Mouse (Mus musculus) heart, postnatal 0 days (tissue): ENCODE measurements around the gene Snx5. TPM values are rescaled to one million over a fixed set of nuclear protein-coding genes. Genes with fewer than 3 reads are reported as not detected.

ENCODE experiments used
- ATAC-seq: fragments of 200-750 bp; cut with Nextera tagmentation; 2 replicates; pipeline ENCODE4 v1.8.0; 2017; ENCODE audit warnings: low read depth, moderate number of reproducible peaks, moderate library complexity; ENCODE audit not compliant: insufficient read depth
- DNase-seq: peaks from one replicate; pipeline ENCODE4 v3.0.0-alpha.2; 2016; ENCODE audit warnings: low spot score
- H3K27ac ChIP-seq: fragments of 300-500 bp; sonication (generic); 2 replicates; pipeline ENCODE4 v1.5.1; 2014; ENCODE audit warnings: low read depth, mild to moderate bottlenecking
- H3K27me3 ChIP-seq: fragments of 300-500 bp; sonication (generic); 2 replicates; pipeline ENCODE4 v1.6.1; 2014; ENCODE audit warnings: low read length, mixed read lengths; ENCODE audit not compliant: control insufficient read depth, insufficient read depth
- H3K36me3 ChIP-seq: fragments of 300-500 bp; sonication (generic); replicated peaks from 2 replicates; pipeline ENCODE4 v1.6.1; 2014; ENCODE audit warnings: low read length, mixed read lengths; ENCODE audit not compliant: control insufficient read depth, insufficient read depth
- H3K4me1 ChIP-seq: fragments of 300-500 bp; sonication (generic); 2 replicates; pipeline ENCODE4 v1.6.1; 2014; ENCODE audit warnings: antibody characterized with exemption; ENCODE audit not compliant: control insufficient read depth, insufficient read depth
- H3K4me2 ChIP-seq: fragments of 300-500 bp; sonication (generic); 2 replicates; pipeline ENCODE4 v1.6.1; 2014; ENCODE audit warnings: low read depth, mild to moderate bottlenecking, low read length, moderate library complexity
- H3K4me3 ChIP-seq: fragments of 300-500 bp; sonication (generic); 2 replicates; pipeline ENCODE4 v1.5.1; 2014; ENCODE audit warnings: low read depth, low read length
- H3K9ac ChIP-seq: fragments of 300-500 bp; sonication (generic); replicated peaks from 2 replicates; pipeline ENCODE4 v1.6.1; 2014; ENCODE audit warnings: low read depth, low read length, mixed read lengths
- H3K9me3 ChIP-seq: fragments of 300-500 bp; sonication (generic); replicated peaks from 2 replicates; pipeline ENCODE4 v1.6.1; 2016; ENCODE audit warnings: low read length; ENCODE audit not compliant: control insufficient read depth
- CTCF ChIP-seq: IDR thresholded peaks from 2 replicates; pipeline ENCODE4 v1.5.1; 2016; ENCODE audit warnings: antibody characterized with exemption, control low read depth, low read depth
- EP300 ChIP-seq: IDR thresholded peaks from 2 replicates; pipeline ENCODE4 v1.6.1; 2016; ENCODE audit warnings: antibody characterized with exemption, low read depth
- WGBS: fragments of 180-500 bp; shearing (Covaris S2); extraction: QIAGEN DNeasy Blood & Tissue Kit; methylation state at CpG from one replicate; pipeline ENCODE4 v1.1.7; 2014; 5-methylcytosine and 5-hydroxymethylcytosine counted together
- polyA plus RNA-seq: library from polyadenylated mRNA; unstranded; fragments of >200 nt; fragmentation: Nextera tagmentation; extraction: Ambion mirVana; gene quantifications from 2 replicates; pipeline ENCODE4 v1.2.1, GENCODE M21; 2015
- total RNA-seq: library from RNA; depleted of rRNA; stranded (reverse); fragments of >200 nt; gene quantifications from 2 replicates; pipeline ENCODE4 v1.2.3, GENCODE M21; 2014; ENCODE audit warnings: low replicate concordance; rRNA removed

Gene Snx5
- total RNA-seq: 80.2 and 146 TPM in 2 replicates
- polyA plus RNA-seq: 55.7 and 65.6 TPM in 2 replicates

GRCm38 (mm10) chr2:144270507-144271420 lies at the start of gene Snx5, which contains the start of gene Mgme1:
Snx5 (minus strand) TSS chr2:144270906.
Mgme1 (plus strand) TSS chr2:144270663.
- DNase-seq: peak; percentile 90
- peak within 1 kb of the TSS; percentile 95 for H3K9ac ChIP-seq
- H3K4me1 ChIP-seq: peaks cover 31% of the 10 kb centered on the region
- H3K4me2 ChIP-seq: peak within 1 kb of the TSS; percentile 84
- under 1% methylated on average over 82 of the region's 93 CpGs for WGBS
- no peaks in the 10 kb centered on the region for H3K27me3 ChIP-seq
- TF ChIP-seq CTCF (peak; percentile 1; the same call in 1 of the 2 replicates), EP300 (0 out of 2 replicates have a peak, but pooled peaks have one; percentile 68)
- H3K4me3 ChIP-seq: peak within 1 kb of the TSS; percentile 80
- H3K9me3 ChIP-seq: no peaks in the 10 kb centered on the region
- no peaks in the 10 kb centered on the region; the same call in 1 of the 2 replicates for H3K36me3 ChIP-seq
- ATAC-seq: peak; percentile 96
- peak within 1 kb of the TSS; percentile 96 for H3K27ac ChIP-seq

- 85% methylated on average over 2 of the region's 2 CpGs for WGBS
Measured at GRCm38 (mm10) chr2:144311372-144311771, 40.7 kb upstream of the Snx5 start.

GRCm38 (mm10) chr2:144310273-144310672 lies 39.6 kb upstream of the Snx5 start:
- Histone ChIP-seq H3K4me1 (no peaks in the 10 kb centered on the region), H3K27me3 (no peaks in the 10 kb centered on the region), H3K4me2 (no peak overlapping the region), H3K27ac (no peak overlapping the region), H3K4me3 (no peak overlapping the region), H3K36me3 (no peaks in the 10 kb centered on the region), H3K9ac (no peak overlapping the region), H3K9me3 (no peaks in the 10 kb centered on the region)
- whole genome bisulfite sequencing: 57% methylated on average over 5 of the region's 5 CpGs
- DNase-seq (no peak), ATAC-seq (no peak)
- TF ChIP-seq CTCF (no peak), EP300 (no peak)

More at GRCm38 (mm10) chr2:144311372-144311771, 40.7 kb upstream of the Snx5 start:
- Histone ChIP-seq H3K9me3 (no peaks in the 10 kb centered on the region), H3K4me3 (no peak overlapping the region), H3K9ac (no peak overlapping the region), H3K36me3 (no peaks in the 10 kb centered on the region), H3K27ac (no peak overlapping the region), H3K4me2 (no peak overlapping the region), H3K27me3 (no peaks in the 10 kb centered on the region), H3K4me1 (no peaks in the 10 kb centered on the region)
- DNase-seq: no peak
- no peak for ATAC-seq
- TF ChIP-seq EP300 (no peak), CTCF (no peak)

- H3K36me3 ChIP-seq: no peaks in the 10 kb centered on the region
- no peak overlapping the region for H3K27ac ChIP-seq
- no peaks in the 10 kb centered on the region for H3K27me3 ChIP-seq
- H3K9me3 ChIP-seq: no peaks in the 10 kb centered on the region
- no peaks in the 10 kb centered on the region for H3K4me1 ChIP-seq
- TF ChIP-seq EP300 (no peak), CTCF (no peak)
- no peak overlapping the region for H3K4me3 ChIP-seq
- no peak overlapping the region for H3K4me2 ChIP-seq
- 49% methylated on average over 8 of the region's 8 CpGs for WGBS
- ATAC-seq (no peak), DNase-seq (no peak)
- no peak overlapping the region for H3K9ac ChIP-seq
Measured at GRCm38 (mm10) chr2:144308561-144308960, 37.9 kb upstream of the Snx5 start.

GRCm38 (mm10) chr2:144305721-144306294 lies 35.1 kb upstream of the Snx5 start:
- 63% methylated on average over 18 of the region's 18 CpGs for WGBS
- no peak for DNase-seq
- Histone ChIP-seq H3K4me1 (no peaks in the 10 kb centered on the region), H3K9ac (no peak overlapping the region), H3K4me3 (no peak overlapping the region), H3K27me3 (no peaks in the 10 kb centered on the region), H3K36me3 (no peaks in the 10 kb centered on the region), H3K9me3 (no peaks in the 10 kb centered on the region), H3K27ac (no peak overlapping the region), H3K4me2 (no peak overlapping the region)
- TF ChIP-seq EP300 (no peak), CTCF (no peak)
- no peak for ATAC-seq
